Mouse (Mus musculus): ENCODE measurements around the gene E030030I06Rik. TPM values are rescaled to one million over a fixed set of nuclear protein-coding genes. Genes with fewer than 3 reads are reported as not detected.
"Not testable (repeated sequence)": the region's sequence is repeated elsewhere in the genome, so short reads cannot be mapped to it uniquely, and the experiment has no call there.

E030030I06Rik gene
- 14.8 TPM in 2 replicates for polyA plus RNA-seq (2016; fragmentation: Nextera tagmentation; extraction: Ambion mirVana)

GRCm38 (mm10) chr10:22149073-22149690, at the start of gene E030030I06Rik:
Gene E030030I06Rik, minus strand, starts transcription at chr10:22149270.
- Histone ChIP-seq H3K9ac (peak within 1 kb of the TSS; percentile 86), H3K4me3 (peak within 1 kb of the TSS; percentile 80), H3K4me1 (replicated peaks) (peaks cover 17% of the 10 kb centered on the region), H3K27me3 (replicated peaks) (peaks cover 23% of the 10 kb centered on the region), H3K4me2 (peak within 1 kb of the TSS; percentile 83), H3K36me3 (0 out of 2 replicates have a peak, but pooled peaks cover 4% of the 10 kb centered on the region), H3K9me3 (replicated peaks) (no peaks in the 10 kb centered on the region), H3K27ac (ENCODE audit: poor library complexity, severe bottlenecking) (peak within 1 kb of the TSS; percentile 38)
- WGBS: under 1% methylated on average over 37 of the region's 37 CpGs
- peak; percentile 20 for ATAC-seq (ENCODE audit: insufficient number of reproducible peaks, low FRiP score)

- not testable (repeated sequence) for H3K9me3 ChIP-seq (replicated peaks); H3K4me1 ChIP-seq (replicated peaks); H3K4me3 ChIP-seq; H3K9ac ChIP-seq; H3K27me3 ChIP-seq (replicated peaks); ATAC-seq (ENCODE audit: insufficient number of reproducible peaks, low FRiP score); H3K27ac ChIP-seq (ENCODE audit: poor library complexity, severe bottlenecking); H3K36me3 ChIP-seq
- 4% methylated on average over 10 of the region's 10 CpGs for WGBS
- H3K4me2 ChIP-seq: peak overlapping the region; percentile 42
Measured at GRCm38 (mm10) chr10:22191035-22191434, 42.0 kb upstream of the E030030I06Rik start.

- not testable (repeated sequence) for H3K9me3 ChIP-seq (replicated peaks); H3K27me3 ChIP-seq (replicated peaks); H3K9ac ChIP-seq; ATAC-seq (ENCODE audit: insufficient number of reproducible peaks, low FRiP score); H3K36me3 ChIP-seq; H3K4me2 ChIP-seq; H3K27ac ChIP-seq (ENCODE audit: poor library complexity, severe bottlenecking); H3K4me1 ChIP-seq (replicated peaks); H3K4me3 ChIP-seq
- 62% methylated on average over 2 of the region's 2 CpGs for WGBS
Measured at GRCm38 (mm10) chr10:22176515-22176914, 27.4 kb upstream of the E030030I06Rik start.

GRCm38 (mm10) chr10:22174190-22174487, 25.1 kb upstream of the E030030I06Rik start:
- H3K4me3 ChIP-seq; H3K36me3 ChIP-seq; H3K27me3 ChIP-seq (replicated peaks); H3K9me3 ChIP-seq (replicated peaks); H3K4me2 ChIP-seq; H3K4me1 ChIP-seq (replicated peaks); H3K9ac ChIP-seq; H3K27ac ChIP-seq (ENCODE audit: poor library complexity, severe bottlenecking); ATAC-seq (ENCODE audit: insufficient number of reproducible peaks, low FRiP score): not testable (repeated sequence)
- 73% methylated on average over 2 of the region's 2 CpGs for WGBS

- H3K27me3 ChIP-seq (replicated peaks); ATAC-seq (ENCODE audit: insufficient number of reproducible peaks, low FRiP score); H3K36me3 ChIP-seq; H3K4me1 ChIP-seq (replicated peaks); H3K9ac ChIP-seq; H3K9me3 ChIP-seq (replicated peaks); H3K27ac ChIP-seq (ENCODE audit: poor library complexity, severe bottlenecking): not testable (repeated sequence)
- Histone ChIP-seq H3K4me3 (peak overlapping the region; percentile 25; the same call in 1 of the 2 replicates), H3K4me2 (peak overlapping the region; percentile 51)
- 13% methylated on average over 13 of the region's 17 CpGs for WGBS
Measured at GRCm38 (mm10) chr10:22173335-22174189, 24.5 kb upstream of the E030030I06Rik start.

- H3K27ac ChIP-seq (ENCODE audit: poor library complexity, severe bottlenecking); H3K36me3 ChIP-seq; H3K4me1 ChIP-seq (replicated peaks); H3K9ac ChIP-seq; H3K27me3 ChIP-seq (replicated peaks); H3K9me3 ChIP-seq (replicated peaks); ATAC-seq (ENCODE audit: insufficient number of reproducible peaks, low FRiP score): not testable (repeated sequence)
- WGBS: 0% methylated on average over 1 of the region's 5 CpGs
- Histone ChIP-seq H3K4me3 (peak overlapping the region; percentile 25; the same call in 1 of the 2 replicates), H3K4me2 (peak overlapping the region; percentile 51)
Measured at GRCm38 (mm10) chr10:22172431-22173334, 23.6 kb upstream of the E030030I06Rik start.

- H3K36me3 ChIP-seq; H3K27ac ChIP-seq (ENCODE audit: poor library complexity, severe bottlenecking); H3K27me3 ChIP-seq (replicated peaks); H3K4me3 ChIP-seq; H3K9ac ChIP-seq; H3K9me3 ChIP-seq (replicated peaks); H3K4me1 ChIP-seq (replicated peaks); ATAC-seq (ENCODE audit: insufficient number of reproducible peaks, low FRiP score); H3K4me2 ChIP-seq: not testable (repeated sequence)
Measured at GRCm38 (mm10) chr10:22169116-22169515, 20.0 kb upstream of the E030030I06Rik start.

GRCm38 (mm10) chr10:22167061-22167460, 18.0 kb upstream of the E030030I06Rik start:
- 76% methylated on average over 1 of the region's 1 CpGs for WGBS
- H3K27ac ChIP-seq (ENCODE audit: poor library complexity, severe bottlenecking): not testable (repeated sequence)

GRCm38 (mm10) chr10:22166025-22166424, 17.0 kb upstream of the E030030I06Rik start:
- H3K9me3 ChIP-seq (replicated peaks); H3K4me2 ChIP-seq; H3K36me3 ChIP-seq; H3K9ac ChIP-seq; H3K4me3 ChIP-seq; H3K27ac ChIP-seq (ENCODE audit: poor library complexity, severe bottlenecking); H3K4me1 ChIP-seq (replicated peaks); H3K27me3 ChIP-seq (replicated peaks); ATAC-seq (ENCODE audit: insufficient number of reproducible peaks, low FRiP score): not testable (repeated sequence)
- 65% methylated on average over 2 of the region's 2 CpGs for WGBS

More at GRCm38 (mm10) chr10:22167061-22167460, 18.0 kb upstream of the E030030I06Rik start:
- not testable (repeated sequence) for H3K4me2 ChIP-seq; H3K27me3 ChIP-seq (replicated peaks); H3K36me3 ChIP-seq; H3K4me3 ChIP-seq; H3K4me1 ChIP-seq (replicated peaks); H3K9me3 ChIP-seq (replicated peaks); H3K9ac ChIP-seq; ATAC-seq (ENCODE audit: insufficient number of reproducible peaks, low FRiP score)

- not testable (repeated sequence) for H3K4me1 ChIP-seq (replicated peaks); H3K9ac ChIP-seq; H3K27me3 ChIP-seq (replicated peaks); H3K27ac ChIP-seq (ENCODE audit: poor library complexity, severe bottlenecking); H3K4me3 ChIP-seq; H3K36me3 ChIP-seq; H3K9me3 ChIP-seq (replicated peaks); ATAC-seq (ENCODE audit: insufficient number of reproducible peaks, low FRiP score); H3K4me2 ChIP-seq
- WGBS: 60% methylated on average over 5 of the region's 5 CpGs
Measured at GRCm38 (mm10) chr10:22165328-22166003, 16.4 kb upstream of the E030030I06Rik start.

Data from heart, embryonic 12.5 days (tissue).